Mouse (Mus musculus) neutrophil, adult 65 days (primary cell): ENCODE results near the gene Ap1g2. TPM values are rescaled to one million over a fixed set of nuclear protein-coding genes. Genes with fewer than 3 reads are reported as not detected.

Source experiments
- total RNA-seq: library from RNA; stranded (reverse); gene quantifications from 2 replicates; pipeline ENCODE4 v1.2.4, GENCODE M21; 2023

The Ap1g2 gene
- 39.9 and 41.1 TPM in 2 replicates for total RNA-seq

GRCm38 (mm10) chr14:55105836-55106809, at the start of gene Ap1g2:
TSS of gene Ap1g2 (minus strand) at chr14:55106593.

DNA sequence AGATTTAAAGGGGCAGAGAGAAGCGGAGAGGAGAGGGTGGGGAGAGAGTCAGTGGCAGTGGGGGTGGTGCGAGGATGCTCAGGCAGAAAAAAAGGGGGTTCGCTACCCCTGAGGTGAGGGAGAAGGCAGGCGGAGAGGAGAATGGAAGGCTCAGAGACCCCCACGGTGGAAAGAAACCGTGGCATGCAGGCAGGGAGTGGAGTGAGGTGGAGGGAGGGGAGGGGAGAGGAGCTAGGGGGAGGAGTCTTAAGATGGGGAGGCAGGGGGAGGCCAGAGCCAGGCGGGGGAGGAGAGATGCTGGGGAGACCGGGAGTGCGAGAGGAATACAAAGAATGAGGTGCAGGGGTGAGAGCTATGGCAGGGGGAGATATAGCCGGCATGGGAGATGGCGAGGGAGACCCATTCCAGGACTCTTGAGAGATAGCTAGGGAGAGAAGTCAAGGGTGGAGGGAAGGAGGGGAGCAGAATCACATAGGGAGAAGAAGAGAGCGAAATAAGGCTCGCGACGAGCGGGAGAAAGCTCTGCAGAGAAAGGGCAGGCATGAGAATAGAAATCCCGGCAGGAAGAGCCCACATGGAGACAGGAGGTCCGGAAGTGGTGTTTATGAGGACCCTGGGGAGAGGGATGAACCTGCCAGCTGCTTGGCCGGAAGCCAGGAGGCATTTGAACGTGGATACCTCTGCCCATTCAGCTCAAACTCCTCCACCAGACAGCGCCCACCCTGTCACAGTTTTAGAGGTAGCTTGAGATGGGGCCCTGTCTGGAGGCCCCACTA, 10.2 kb upstream of the Ap1g2 start, which contains the start of gene Jph4:
Gene Jph4, minus strand, starts transcription at position 511 of the 776 bp plus-strand sequence.

DNA sequence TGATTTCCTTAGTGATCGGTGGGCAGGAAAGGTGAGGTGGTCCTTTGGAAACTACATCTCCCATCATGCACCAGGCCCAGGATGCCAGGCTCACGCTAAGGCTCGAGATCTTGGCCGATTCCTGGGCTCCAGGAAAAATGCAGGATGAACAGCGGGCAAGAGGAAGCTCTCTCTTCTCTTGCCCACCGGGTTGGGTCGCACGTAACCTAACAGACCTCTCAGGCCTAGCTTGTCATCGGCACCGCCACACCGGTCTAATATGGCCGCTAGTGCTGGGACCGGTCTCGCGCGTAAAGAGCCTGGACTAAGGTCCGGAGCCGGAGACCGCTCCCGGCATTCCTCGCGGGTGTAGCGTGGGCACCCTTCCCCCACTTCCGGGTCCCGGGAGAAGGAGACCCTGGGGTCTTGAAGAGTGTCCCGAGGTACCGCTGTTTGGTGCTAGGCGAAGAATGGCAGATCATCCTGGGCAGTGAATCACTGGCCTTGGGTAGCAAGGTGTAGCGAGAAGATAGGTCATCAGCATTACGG, 11.6 kb downstream of the Ap1g2 start, which contains the start of gene Thtpa:
Gene Thtpa, plus strand, starts transcription at position 81 of the 528 bp plus-strand sequence.

GRCm38 (mm10) chr14:55092011-55092577, 14.3 kb downstream of the Ap1g2 start, which contains the start of gene Zfhx2:
TSS of gene Zfhx2 (minus strand) at chr14:55092324.

Other genes with a start within 250 kb of the Ap1g2 start
- 7.4 and 9.4 TPM in 2 replicates for gene Homez, start 235.6 kb downstream of the Ap1g2 start, total RNA-seq
- 1.4 and 1.8 TPM in 2 replicates for gene Ppp1r3e, start 229.0 kb downstream of the Ap1g2 start, total RNA-seq
- 5.9 and 9.7 TPM in 2 replicates for gene Bcl2l2, start 223.2 kb downstream of the Ap1g2 start, total RNA-seq
- gene Gm20521, start 223.2 kb downstream of the Ap1g2 start, total RNA-seq: 1.8 and 1.9 TPM in 2 replicates
- gene Pabpn1, start 214.1 kb downstream of the Ap1g2 start, total RNA-seq: 133 and 150 TPM in 2 replicates
- 0.32 and 0.51 TPM in 2 replicates for gene Slc22a17, start 193.5 kb downstream of the Ap1g2 start, total RNA-seq
- gene Efs, start 180.5 kb downstream of the Ap1g2 start, total RNA-seq: not detected in 2 replicates
- gene Il25, start 173.9 kb downstream of the Ap1g2 start, total RNA-seq: not detected in 2 replicates
- gene Cmtm5, start 170.3 kb downstream of the Ap1g2 start, total RNA-seq: not detected in 2 replicates
- gene Myh6, start 139.7 kb downstream of the Ap1g2 start, total RNA-seq: not detected in 2 replicates
- gene Gm17428, start 129.7 kb downstream of the Ap1g2 start, total RNA-seq: not detected in 2 replicates
- not detected in 2 replicates for gene Myh7, start 112.0 kb downstream of the Ap1g2 start, total RNA-seq
- 56.7 and 62.3 TPM in 2 replicates for gene Ngdn, start 91.1 kb downstream of the Ap1g2 start, total RNA-seq
- gene Zfhx2, start 14.3 kb downstream of the Ap1g2 start, total RNA-seq: 1.1 and 1.4 TPM in 2 replicates
- gene Thtpa, start 11.8 kb downstream of the Ap1g2 start, total RNA-seq: 2.2 and 2.6 TPM in 2 replicates
- not detected in 2 replicates for gene Jph4, start 10.3 kb upstream of the Ap1g2 start, total RNA-seq
- gene Dhrs2, start 115.4 kb upstream of the Ap1g2 start, total RNA-seq: not detected in 2 replicates